Mouse (Mus musculus) ovary, postnatal 10 days (tissue): ENCODE measurements around the gene Evi5.

Experiments used
- DNase-seq: peaks from one replicate; pipeline ENCODE4 v3.0.0; 2022; ENCODE audit warnings: low spot score

Evi5 gene

GRCm38 (mm10) chr5:107807496-107807895 is 67.4 kb downstream of the Evi5 start:
- DNase-seq = no peak

GRCm38 (mm10) chr5:107802621-107803020 is 72.3 kb downstream of the Evi5 start:
- DNase-seq = no peak

- no peak for DNase-seq
Measured at GRCm38 (mm10) chr5:107801234-107801633, 73.7 kb downstream of the Evi5 start.

GRCm38 (mm10) chr5:107798290-107798689 is 76.6 kb downstream of the Evi5 start:
- no peak for DNase-seq

GRCm38 (mm10) chr5:107793927-107794326 is 81.0 kb downstream of the Evi5 start:
- DNase-seq = no peak

GRCm38 (mm10) chr5:107793258-107793657 is 81.6 kb downstream of the Evi5 start:
- no peak for DNase-seq

- no peak for DNase-seq
Measured at GRCm38 (mm10) chr5:107792516-107792915, 82.4 kb downstream of the Evi5 start.

GRCm38 (mm10) chr5:107791966-107792365 is 82.9 kb downstream of the Evi5 start:
- no peak for DNase-seq

GRCm38 (mm10) chr5:107789492-107789891 is 85.4 kb downstream of the Evi5 start:
- DNase-seq = no peak

- no peak for DNase-seq
Measured at GRCm38 (mm10) chr5:107787682-107788443, 87.0 kb downstream of the Evi5 start.

- no peak for DNase-seq
Measured at GRCm38 (mm10) chr5:107782360-107782759, 92.5 kb downstream of the Evi5 start.

GRCm38 (mm10) chr5:107778763-107779162 is 96.1 kb downstream of the Evi5 start:
- no peak for DNase-seq

GRCm38 (mm10) chr5:107777545-107777830 is 97.4 kb downstream of the Evi5 start:
- no peak for DNase-seq

GRCm38 (mm10) chr5:107776777-107777544 is 97.9 kb downstream of the Evi5 start:
- DNase-seq = no peak

GRCm38 (mm10) chr5:107775875-107776274 is 99.0 kb downstream of the Evi5 start:
- DNase-seq = no peak

GRCm38 (mm10) chr5:107772049-107772448 is 102.9 kb downstream of the Evi5 start:
- no peak for DNase-seq

GRCm38 (mm10) chr5:107768224-107768623 is 106.7 kb downstream of the Evi5 start:
- DNase-seq = no peak

- DNase-seq = no peak
Measured at GRCm38 (mm10) chr5:107765946-107766345, 109.0 kb downstream of the Evi5 start.

GRCm38 (mm10) chr5:107764486-107764885 is 110.4 kb downstream of the Evi5 start:
- no peak for DNase-seq

GRCm38 (mm10) chr5:107763674-107764073 is 111.2 kb downstream of the Evi5 start:
- no peak for DNase-seq

GRCm38 (mm10) chr5:107759121-107759520 is 115.8 kb downstream of the Evi5 start:
- no peak for DNase-seq

GRCm38 (mm10) chr5:107756072-107756471 is 118.8 kb downstream of the Evi5 start:
- no peak for DNase-seq

- no peak for DNase-seq
Measured at GRCm38 (mm10) chr5:107754740-107755139, 120.2 kb downstream of the Evi5 start.

- DNase-seq = no peak
Measured at GRCm38 (mm10) chr5:107753656-107754055, 121.3 kb downstream of the Evi5 start.
